Mouse (Mus musculus): ENCODE measurements around the gene Cdk11b.
"Not testable (repeated sequence)": the region's sequence is repeated elsewhere in the genome, so short reads cannot be mapped to it uniquely, and the experiment has no call there.

The Cdk11b gene

DNA sequence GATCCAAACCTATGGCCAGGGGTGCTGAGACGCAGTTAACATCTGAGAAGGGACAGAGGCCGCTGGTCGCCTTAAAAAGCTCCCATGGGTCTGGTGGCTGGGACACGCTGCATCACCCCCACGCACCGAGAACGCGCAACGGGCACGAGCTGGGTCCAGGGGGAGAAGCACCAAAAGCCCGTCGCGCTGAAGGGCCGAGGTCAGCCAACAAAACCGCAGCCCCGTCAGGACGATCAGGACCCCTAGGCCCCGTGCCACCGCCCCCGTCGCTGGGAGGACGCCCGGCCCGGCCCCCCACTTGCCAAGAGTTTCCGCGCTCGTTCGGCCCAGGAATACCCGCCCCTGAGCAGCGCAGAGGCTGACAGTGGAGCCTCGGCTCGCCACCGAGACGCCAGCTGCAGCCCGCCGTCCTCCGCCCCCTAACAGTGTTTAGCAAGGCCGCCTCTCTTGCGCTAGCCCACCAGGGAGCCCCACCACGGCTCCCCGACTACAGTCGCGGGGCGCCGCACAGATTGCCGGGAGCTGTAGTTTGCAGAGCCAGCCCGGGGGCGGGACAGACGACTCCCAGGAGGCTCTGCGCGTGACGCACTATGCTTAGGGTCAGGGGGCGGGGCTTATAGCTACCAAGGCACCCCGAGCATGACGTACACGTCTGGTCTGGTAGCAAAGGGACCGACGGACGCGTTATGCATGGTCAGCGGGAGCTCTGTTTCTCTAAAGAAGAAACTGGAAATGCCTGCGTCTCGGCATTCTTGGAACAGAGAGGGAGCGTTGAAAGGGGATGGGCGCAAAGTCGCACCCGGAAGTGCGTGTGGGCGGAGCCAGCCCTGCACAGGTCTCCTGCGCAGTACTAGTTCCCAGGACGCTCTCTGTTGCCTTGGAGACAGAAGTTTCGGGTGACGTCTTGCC is 44.3 kb downstream of the Cdk11b start, which contains the start of gene Mib2:
Mib2 (minus strand) TSS at position 510 of the 909 bp plus-strand sequence.
- peak; percentile 98 for DNase-seq (ENCODE audit: low read depth, low spot score)

DNA sequence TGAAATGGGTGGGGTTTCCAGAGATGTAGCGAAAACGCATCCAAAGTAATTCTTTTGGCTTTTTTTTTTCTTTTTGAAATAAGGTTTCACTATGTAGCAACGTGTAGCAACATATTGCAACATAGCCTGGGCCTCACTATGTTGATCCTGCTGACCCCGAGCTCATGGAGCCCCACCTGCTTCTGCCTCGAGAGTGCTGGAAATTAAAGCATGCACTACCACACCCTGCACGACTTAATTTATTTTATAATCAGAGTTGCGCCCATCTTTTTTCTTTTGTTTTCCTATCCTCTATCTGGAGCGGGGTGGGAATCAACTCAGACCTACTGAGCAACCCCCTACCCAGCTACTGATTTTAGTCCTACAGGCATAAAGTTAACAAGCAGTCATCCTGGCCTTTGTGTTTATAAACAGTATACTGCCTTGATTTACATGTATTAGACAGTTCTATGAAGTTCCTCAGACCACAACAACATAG is 45.0 kb downstream of the Cdk11b start:
- no peak for DNase-seq (ENCODE audit: low read depth, low spot score)

DNA sequence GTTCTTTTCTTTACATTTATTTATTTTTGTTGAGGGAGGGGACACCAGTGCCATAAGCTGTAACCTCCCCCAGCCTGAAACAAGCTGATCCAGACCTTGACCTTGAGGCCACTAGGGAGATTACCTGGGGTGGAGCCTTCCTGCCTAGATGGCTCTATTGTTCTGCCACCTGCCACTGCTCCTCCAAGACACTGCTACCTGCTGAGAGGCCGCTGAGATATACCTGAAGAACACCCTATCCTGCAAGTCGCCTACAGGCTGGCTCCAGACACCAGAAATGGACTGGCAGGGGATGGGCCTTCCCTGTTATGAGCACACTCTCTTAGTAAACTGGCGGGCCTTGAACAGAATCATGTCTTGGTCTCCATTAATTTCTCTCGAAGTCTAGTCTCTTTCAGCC is 45.6 kb downstream of the Cdk11b start:
- not testable (repeated sequence) for DNase-seq (ENCODE audit: low read depth, low spot score)

DNA sequence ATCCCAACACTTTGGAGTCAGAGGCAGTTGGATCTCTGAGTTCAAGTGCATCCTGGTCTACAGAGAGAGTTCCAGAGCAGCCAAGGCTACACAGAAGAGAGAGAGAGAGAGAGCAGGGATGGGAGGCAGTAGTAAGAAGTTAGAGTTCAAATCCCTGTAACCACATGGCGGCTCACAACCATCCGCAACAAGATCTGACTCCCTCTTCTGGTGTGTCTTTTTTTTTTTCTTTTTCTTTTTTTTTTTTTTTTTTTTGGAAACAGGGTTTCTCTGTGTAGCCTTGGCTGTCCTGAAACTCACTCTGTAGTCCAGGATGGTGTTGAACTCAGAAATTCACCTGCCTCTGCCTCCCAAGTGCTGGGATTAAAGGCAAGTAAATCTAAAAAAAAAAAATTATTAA is 47.4 kb downstream of the Cdk11b start:
- no peak for DNase-seq (ENCODE audit: low read depth, low spot score)

DNA sequence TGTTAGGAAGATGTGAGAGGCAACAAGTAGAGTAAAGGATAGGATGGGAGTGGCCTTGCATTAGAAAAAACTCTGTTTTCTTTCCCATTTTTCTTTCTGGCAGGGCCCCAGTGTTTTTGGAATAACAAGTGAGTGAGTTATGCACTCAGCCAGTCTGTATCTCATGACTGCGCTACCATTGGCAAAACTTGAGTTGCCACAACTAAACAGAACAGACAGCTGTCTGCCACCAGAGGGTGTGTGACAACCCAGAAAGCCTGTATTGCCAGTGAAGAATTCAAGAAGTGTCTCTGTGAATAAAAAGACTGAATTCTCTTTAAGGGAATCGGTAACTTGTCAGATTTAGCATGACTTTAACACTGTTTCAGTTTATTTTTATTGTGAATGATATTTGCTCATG is 51.3 kb downstream of the Cdk11b start:
- no peak for DNase-seq (ENCODE audit: low read depth, low spot score)

DNA sequence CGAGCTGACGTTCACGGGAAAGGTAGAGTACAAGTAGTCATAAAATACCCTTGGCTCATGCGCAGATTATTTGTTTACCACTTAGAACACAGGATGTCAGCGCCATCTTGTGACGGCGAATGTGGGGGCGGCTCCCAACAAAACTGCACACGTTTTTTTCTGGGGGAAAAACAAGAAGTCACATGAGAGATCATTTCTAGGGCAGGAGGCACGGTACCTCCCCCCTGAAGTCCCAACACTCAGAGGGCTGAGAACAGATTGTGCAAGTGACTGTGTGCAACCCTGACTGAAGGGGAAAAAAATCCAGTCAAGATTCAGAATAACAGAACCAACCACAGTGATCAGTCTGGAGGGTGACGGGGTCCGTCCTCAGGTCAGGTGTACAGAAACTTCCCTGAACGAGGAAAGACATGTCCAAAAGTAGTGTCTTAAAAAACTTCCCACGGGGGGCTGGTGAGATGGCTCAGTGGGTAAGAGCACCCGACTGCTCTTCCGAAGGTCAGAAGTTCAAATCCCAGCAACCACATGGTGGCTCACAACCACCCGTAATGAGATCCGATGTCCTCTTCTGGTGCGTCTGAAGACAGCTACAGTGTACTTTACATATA is 59.1 kb downstream of the Cdk11b start:
- DNase-seq (ENCODE audit: low read depth, low spot score): not testable (repeated sequence)

DNA sequence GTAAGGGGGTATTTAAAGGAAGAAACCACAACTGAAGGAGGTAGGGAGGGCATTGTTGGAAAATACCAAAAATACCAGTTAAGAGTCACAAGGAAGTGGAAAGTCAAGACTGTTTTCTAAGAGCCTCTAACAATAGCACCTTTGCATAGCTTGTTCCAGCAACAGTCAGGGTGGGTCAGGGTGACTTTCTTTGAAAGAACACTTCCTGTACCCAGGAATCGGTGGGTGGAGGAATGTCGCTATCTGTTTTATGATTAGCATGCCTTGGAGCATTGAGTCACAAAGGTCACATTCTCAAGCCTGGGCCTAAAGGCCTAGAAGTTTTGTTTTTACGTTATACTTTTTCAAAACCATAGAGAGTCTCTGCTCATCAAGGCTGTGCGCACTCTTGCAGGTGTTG is 63.1 kb downstream of the Cdk11b start:
- DNase-seq (ENCODE audit: low read depth, low spot score): not testable (repeated sequence)

DNA sequence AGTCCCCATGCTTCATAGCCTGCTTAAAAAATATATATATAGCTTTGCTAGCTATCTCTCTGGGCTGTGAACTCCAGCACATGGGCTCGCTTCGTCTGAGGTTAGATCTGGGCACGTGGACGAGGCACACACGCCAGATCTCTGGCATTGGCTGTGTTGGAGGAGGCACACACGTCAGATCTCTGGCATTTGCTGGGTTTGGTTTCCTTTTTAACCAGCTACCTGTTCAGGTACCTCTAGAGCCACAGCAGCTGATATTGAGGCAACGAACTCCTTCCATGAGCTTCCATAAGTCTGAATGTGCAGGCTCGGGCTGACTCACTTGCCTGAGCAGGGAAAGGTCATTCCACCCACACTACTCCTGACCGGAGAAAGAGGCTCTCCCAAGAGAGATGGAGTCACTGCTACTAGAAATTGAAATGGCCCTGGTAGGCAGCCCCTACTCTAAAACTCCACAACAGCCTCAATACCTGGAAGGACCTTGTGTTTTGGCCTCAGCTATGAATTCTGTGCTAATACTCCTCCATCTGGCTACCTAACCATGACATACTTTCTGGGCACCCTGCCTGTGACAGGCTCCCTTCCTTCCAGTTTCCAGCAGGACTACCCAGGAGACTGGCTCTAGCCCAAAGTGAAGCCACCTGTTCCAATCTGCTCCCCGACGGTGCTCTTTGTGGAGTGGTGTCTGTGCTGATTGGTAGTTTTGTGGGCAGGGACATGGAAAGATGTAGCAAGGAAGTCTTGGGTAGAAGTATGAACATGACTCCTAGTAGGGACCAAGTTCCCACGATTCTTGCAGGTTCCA is 66.1 kb downstream of the Cdk11b start:
- no peak for DNase-seq (ENCODE audit: low read depth, low spot score)

DNA sequence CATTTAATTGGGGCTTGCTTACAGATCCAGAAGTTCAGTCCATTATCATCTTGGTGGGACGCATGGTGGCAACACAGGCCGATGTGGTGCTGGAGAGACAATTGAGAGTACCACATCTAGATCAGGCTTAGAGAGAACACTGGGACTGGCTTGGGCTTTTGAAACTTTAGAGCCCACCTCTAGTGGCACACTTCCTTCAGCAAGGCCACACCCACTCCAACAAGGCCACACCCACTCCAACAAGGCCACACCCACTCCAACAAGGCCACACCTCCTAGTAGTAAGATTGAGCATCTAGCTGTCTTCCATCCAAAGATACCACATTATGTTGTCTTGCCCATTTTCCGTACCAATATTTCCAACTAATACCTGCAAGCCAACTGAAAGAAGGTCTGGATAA is 67.8 kb downstream of the Cdk11b start:
- DNase-seq (ENCODE audit: low read depth, low spot score): no peak

DNA sequence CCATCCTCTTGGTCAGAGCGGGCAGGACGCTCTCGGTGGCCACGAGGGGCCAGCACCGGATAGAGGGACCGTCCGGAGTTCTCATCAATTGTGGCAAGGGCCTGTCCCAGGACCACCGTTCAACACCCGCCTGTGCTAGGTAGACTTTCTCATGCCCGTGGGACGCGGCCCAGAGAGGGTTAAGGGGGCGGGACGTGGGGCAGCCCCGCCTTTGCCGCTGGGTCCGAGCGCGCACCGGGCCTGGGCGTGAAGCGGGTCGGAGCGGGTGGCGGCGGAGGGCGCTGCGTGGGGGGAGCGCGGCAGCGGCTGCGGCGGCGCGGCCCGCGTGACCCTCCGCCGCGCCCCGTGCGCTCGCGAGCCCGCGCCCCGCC is 69.4 kb downstream of the Cdk11b start, which contains the start of gene Fndc10:
Fndc10 (plus strand) TSS at position 232 of the 371 bp plus-strand sequence.
- DNase-seq (ENCODE audit: low read depth, low spot score): peak; percentile 49

DNA sequence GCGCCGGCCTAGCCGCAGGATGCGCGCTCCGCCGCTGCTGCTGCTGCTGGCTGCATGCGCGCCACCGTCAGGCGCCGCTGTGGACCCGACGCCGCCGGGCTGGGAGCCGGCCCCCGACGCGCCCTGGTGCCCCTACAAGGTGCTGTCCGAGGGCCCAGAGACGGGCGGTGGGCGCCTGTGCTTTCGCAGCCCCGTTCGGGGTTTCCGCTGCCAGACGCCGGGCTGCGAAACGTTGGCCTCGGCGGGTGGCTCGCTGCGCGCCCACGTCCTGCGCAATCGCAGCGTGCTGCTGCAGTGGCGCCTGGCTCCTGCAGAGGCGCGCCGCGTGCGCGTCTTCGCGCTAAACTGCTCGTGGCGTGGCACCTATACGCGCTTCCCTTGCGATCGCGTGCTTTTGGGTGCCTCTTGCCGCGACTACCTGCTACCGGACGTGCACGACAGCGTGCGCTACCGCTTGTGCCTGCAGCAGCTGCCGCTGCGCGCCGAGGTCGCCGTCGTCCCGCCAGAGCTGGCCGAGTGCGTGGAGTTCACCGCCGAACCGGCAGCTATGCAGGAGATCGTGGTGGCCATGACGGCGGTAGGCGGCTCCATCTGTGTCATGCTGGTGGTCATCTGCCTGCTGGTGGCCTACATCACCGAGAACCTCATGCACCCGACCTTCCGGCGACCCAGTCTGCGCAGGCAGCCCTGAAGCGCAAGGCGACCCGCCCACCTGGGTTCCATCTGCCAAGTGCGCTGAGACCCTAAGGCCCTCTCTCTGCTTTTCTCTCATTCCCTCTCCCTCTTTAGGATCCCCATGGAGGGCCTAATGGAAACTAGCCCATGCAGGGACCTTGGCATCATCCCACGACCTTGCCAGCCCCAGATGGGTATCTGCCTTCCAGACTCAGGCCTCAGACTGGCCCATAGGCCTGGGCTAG is 70.1 kb downstream of the Cdk11b start:
- peak; percentile 66 for DNase-seq (ENCODE audit: low read depth, low spot score)

DNA sequence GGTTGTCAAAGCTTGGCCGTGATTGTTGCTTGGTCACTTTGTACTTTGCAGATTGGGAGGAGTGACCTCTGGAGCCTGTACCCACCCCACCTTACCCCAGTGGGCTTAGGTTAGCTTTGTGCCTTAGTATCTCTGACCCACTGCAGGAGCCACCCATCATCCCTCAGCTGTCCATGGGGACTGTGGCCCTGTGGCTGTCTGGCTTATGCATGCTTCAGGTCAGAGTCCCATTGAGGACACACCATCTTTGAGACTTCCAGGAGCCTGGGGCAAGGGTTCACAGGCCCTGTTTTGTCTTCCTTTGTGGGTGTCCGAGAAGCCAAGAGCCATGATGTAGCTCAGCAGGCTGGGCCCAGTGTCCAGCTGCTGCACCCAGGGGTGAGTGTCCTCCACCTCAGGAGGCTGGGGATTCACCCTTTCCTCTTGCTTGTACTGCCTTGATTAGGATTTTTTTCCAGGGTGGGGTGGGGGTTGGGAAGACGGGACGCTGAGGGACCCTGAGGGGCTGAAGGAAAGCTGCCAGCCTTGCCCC is 70.9 kb downstream of the Cdk11b start:
- DNase-seq (ENCODE audit: low read depth, low spot score): no peak

DNA sequence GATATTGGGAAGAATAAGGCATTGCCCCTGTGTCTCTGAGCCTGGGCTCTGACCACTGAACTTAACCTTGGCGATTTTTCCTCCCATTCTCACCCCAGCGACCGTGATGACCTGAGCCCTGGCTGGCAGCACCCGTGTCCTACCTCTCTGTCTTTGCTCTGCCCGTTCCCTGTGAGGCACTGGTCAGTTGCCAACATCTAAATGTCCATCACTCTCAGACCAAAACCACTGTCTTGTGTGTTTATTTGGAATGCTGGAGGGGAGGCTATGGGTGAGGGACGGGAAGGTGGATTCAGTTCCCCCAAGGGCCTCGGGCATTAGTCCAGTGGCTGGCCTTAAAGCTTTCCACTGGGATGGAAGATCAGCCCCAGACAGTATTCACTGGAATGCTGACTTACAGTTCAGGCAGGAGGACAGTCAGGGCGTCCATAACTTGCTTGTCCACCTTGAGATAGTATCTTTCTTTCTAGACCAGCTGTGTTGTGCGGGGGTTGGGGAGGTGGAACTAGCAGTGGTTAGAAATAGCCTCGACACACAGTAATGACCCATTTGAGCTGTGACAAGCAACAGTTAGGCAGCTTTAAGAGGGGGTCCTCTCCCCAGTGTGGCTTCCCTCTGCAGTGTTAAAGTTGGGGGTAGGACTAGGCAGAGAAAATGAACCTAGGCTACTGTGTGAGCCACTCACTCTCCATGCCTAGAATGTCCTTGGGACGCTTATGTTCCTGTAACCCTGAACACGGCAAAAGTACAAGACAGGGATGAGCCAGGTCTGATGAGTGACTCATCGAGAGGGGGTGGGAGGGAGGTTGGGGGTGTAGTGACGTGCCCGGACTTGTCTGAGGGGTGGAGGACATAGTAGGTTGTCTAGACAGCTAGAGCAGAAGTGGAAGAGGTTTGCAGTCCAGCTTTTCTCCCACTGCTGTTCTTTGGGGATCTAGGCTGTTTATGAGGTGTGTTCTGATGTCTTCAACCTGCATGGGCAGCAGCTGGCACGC is 71.9 kb downstream of the Cdk11b start:
- no peak for DNase-seq (ENCODE audit: low read depth, low spot score)

Data from mesoderm, embryonic 11.5 days (tissue).